Mouse (Mus musculus): ENCODE data around the gene Abca1. TPM values are rescaled to one million over a fixed set of nuclear protein-coding genes. Genes with fewer than 3 reads are reported as not detected.

Abca1 gene
- polyA plus RNA-seq, 1 experiment from 2014 or later = 9.3 TPM

GRCm38 (mm10) chr4:53076788-53077350 is 82.8 kb downstream of the Abca1 start:
- 93% methylated on average over 4 of the region's 4 CpGs for WGBS
- no peak for ATAC-seq (ENCODE audit: low FRiP score)
- H3K27ac ChIP-seq = no peak overlapping the region
- H3K4me2 ChIP-seq (replicated peaks) = no peak overlapping the region
- no peaks in the 10 kb centered on the region for H3K9me3 ChIP-seq (replicated peaks)
- no peak overlapping the region for H3K9ac ChIP-seq
- no peak overlapping the region for H3K4me3 ChIP-seq
- peaks cover 33% of the 10 kb centered on the region for H3K36me3 ChIP-seq
- no peaks in the 10 kb centered on the region for H3K4me1 ChIP-seq
- H3K27me3 ChIP-seq = no peaks in the 10 kb centered on the region

- Histone ChIP-seq H3K27me3 (no peaks in the 10 kb centered on the region), H3K9me3 (replicated peaks) (no peaks in the 10 kb centered on the region), H3K36me3 (peaks cover 38% of the 10 kb centered on the region), H3K4me3 (no peak overlapping the region), H3K27ac (no peak overlapping the region), H3K4me2 (replicated peaks) (no peak overlapping the region), H3K9ac (no peak overlapping the region), H3K4me1 (no peaks in the 10 kb centered on the region)
- ATAC-seq (ENCODE audit: low FRiP score) = no peak
- WGBS = 94% methylated on average over 7 of the region's 7 CpGs
Observed at GRCm38 (mm10) chr4:53073025-53073424, 86.7 kb downstream of the Abca1 start.

- ATAC-seq (ENCODE audit: low FRiP score) = no peak
- H3K4me2 ChIP-seq (replicated peaks) = no peak overlapping the region
- no peaks in the 10 kb centered on the region for H3K27me3 ChIP-seq
- no peaks in the 10 kb centered on the region for H3K9me3 ChIP-seq (replicated peaks)
- H3K36me3 ChIP-seq = peaks cover 24% of the 10 kb centered on the region
- H3K4me3 ChIP-seq = no peak overlapping the region
- H3K27ac ChIP-seq = no peak overlapping the region
- no peak overlapping the region for H3K9ac ChIP-seq
- WGBS = 91% methylated on average over 7 of the region's 7 CpGs
- H3K4me1 ChIP-seq = no peaks in the 10 kb centered on the region
Observed at GRCm38 (mm10) chr4:53062301-53063008, 97.2 kb downstream of the Abca1 start.

GRCm38 (mm10) chr4:53046238-53047022 is 113.3 kb downstream of the Abca1 start:
- WGBS = 52% methylated on average over 9 of the region's 9 CpGs
- ATAC-seq (ENCODE audit: low FRiP score) = peak; percentile 50
- H3K27ac ChIP-seq = no peak overlapping the region

GRCm38 (mm10) chr4:53045807-53046206 is 113.9 kb downstream of the Abca1 start:
- ATAC-seq (ENCODE audit: low FRiP score) = peak; percentile 50; the same call in 1 of the 2 replicates
- H3K27me3 ChIP-seq = no peaks in the 10 kb centered on the region
- H3K4me2 ChIP-seq (replicated peaks) = no peak overlapping the region
- H3K27ac ChIP-seq = no peak overlapping the region
- 76% methylated on average over 7 of the region's 7 CpGs for WGBS
- H3K9ac ChIP-seq = no peak overlapping the region
- peaks cover 6% of the 10 kb centered on the region; the same call in 1 of the 2 replicates for H3K4me1 ChIP-seq
- H3K36me3 ChIP-seq = peaks cover 9% of the 10 kb centered on the region; the same call in 1 of the 2 replicates
- no peaks in the 10 kb centered on the region for H3K9me3 ChIP-seq (replicated peaks)
- H3K4me3 ChIP-seq = no peak overlapping the region

More at GRCm38 (mm10) chr4:53046238-53047022, 113.3 kb downstream of the Abca1 start:
- Histone ChIP-seq H3K4me2 (replicated peaks) (no peak overlapping the region), H3K27me3 (no peaks in the 10 kb centered on the region), H3K36me3 (peaks cover 9% of the 10 kb centered on the region; the same call in 1 of the 2 replicates), H3K4me1 (peaks cover 6% of the 10 kb centered on the region; the same call in 1 of the 2 replicates), H3K9me3 (replicated peaks) (no peaks in the 10 kb centered on the region), H3K9ac (no peak overlapping the region), H3K4me3 (no peak overlapping the region)

GRCm38 (mm10) chr4:53043819-53044218 is 115.9 kb downstream of the Abca1 start:
- WGBS = 93% methylated on average over 8 of the region's 8 CpGs
- ATAC-seq (ENCODE audit: low FRiP score) = no peak

DNA sequence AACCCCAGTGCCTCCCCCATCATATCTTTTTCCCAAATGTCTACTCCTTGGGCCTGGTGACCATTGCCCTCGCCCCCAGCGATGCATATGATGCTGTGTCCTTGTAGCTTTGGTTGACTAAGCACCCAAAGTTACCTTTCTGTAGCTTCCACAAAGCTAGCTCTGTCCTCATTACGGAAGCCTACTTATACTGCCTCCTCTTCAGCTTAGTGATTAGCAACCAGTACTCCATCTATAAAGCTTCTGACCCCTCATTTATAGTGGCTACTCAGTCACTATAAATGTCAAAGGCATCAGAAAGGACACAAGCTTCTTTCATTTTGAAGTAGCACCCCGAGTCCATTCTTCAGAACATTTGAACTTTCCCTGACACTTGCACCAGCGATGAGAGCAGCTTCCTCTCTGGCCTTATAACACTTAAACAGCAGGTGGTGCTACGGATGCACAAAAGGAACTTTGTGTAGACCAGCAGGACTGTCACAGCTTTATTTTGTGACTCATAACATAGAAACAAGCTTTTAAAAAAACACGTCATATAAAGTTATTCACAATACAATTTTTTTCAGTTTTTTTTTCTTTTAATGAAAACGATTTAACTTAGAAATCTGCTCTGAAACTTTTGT is 129.3 kb downstream of the Abca1 start:
- Histone ChIP-seq H3K36me3 (no peaks in the 10 kb centered on the region), H3K4me2 (replicated peaks) (no peak overlapping the region), H3K27me3 (no peaks in the 10 kb centered on the region), H3K4me1 (no peaks in the 10 kb centered on the region), H3K27ac (no peak overlapping the region), H3K9me3 (replicated peaks) (no peaks in the 10 kb centered on the region), H3K9ac (no peak overlapping the region), H3K4me3 (no peak overlapping the region)
- 31% methylated on average over 8 of the region's 8 CpGs for WGBS
- no peak for ATAC-seq (ENCODE audit: low FRiP score)

More at GRCm38 (mm10) chr4:53043819-53044218, 115.9 kb downstream of the Abca1 start:
- no peaks in the 10 kb centered on the region for H3K9me3 ChIP-seq (replicated peaks)
- no peak overlapping the region for H3K4me3 ChIP-seq
- peaks cover 8% of the 10 kb centered on the region; the same call in 1 of the 2 replicates for H3K36me3 ChIP-seq
- no peak overlapping the region for H3K4me2 ChIP-seq (replicated peaks)
- H3K27ac ChIP-seq = no peak overlapping the region
- peaks cover 6% of the 10 kb centered on the region; the same call in 1 of the 2 replicates for H3K4me1 ChIP-seq
- no peak overlapping the region for H3K9ac ChIP-seq
- H3K27me3 ChIP-seq = no peaks in the 10 kb centered on the region

- Histone ChIP-seq H3K4me1 (no peaks in the 10 kb centered on the region), H3K27me3 (no peaks in the 10 kb centered on the region), H3K4me3 (no peak overlapping the region), H3K4me2 (replicated peaks) (no peak overlapping the region), H3K9ac (no peak overlapping the region), H3K27ac (no peak overlapping the region), H3K36me3 (peaks cover 10% of the 10 kb centered on the region), H3K9me3 (replicated peaks) (no peaks in the 10 kb centered on the region)
- no peak for ATAC-seq (ENCODE audit: low FRiP score)
- WGBS = 86% methylated on average over 3 of the region's 3 CpGs
Observed at GRCm38 (mm10) chr4:53027811-53028210, 131.9 kb downstream of the Abca1 start.

DNA sequence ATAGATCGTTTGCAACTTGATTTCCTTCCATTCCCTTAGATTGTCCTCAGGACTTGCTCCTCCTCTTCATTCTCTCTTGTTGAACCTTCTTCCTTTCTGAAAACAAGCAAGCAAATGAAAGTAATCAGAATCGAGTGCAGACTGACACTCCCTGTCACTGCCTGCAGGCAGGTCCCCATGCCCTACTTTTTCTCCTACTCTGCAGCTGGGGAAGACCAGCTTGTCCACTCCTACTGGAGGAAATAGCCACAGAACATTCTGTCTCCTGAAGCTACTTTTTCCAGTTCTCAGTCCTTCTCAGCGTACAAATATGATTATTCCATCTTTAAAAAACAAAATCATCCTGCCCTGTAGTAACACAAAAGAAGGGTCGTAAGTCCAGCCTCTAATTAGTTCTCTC is 135.3 kb downstream of the Abca1 start:
- Histone ChIP-seq H3K36me3 (peaks cover 24% of the 10 kb centered on the region), H3K4me2 (replicated peaks) (no peak overlapping the region), H3K27ac (no peak overlapping the region), H3K9me3 (replicated peaks) (no peaks in the 10 kb centered on the region), H3K9ac (no peak overlapping the region), H3K4me3 (no peak overlapping the region), H3K4me1 (no peaks in the 10 kb centered on the region), H3K27me3 (no peaks in the 10 kb centered on the region)
- WGBS = 92% methylated on average over 4 of the region's 4 CpGs
- ATAC-seq (ENCODE audit: low FRiP score) = no peak

DNA sequence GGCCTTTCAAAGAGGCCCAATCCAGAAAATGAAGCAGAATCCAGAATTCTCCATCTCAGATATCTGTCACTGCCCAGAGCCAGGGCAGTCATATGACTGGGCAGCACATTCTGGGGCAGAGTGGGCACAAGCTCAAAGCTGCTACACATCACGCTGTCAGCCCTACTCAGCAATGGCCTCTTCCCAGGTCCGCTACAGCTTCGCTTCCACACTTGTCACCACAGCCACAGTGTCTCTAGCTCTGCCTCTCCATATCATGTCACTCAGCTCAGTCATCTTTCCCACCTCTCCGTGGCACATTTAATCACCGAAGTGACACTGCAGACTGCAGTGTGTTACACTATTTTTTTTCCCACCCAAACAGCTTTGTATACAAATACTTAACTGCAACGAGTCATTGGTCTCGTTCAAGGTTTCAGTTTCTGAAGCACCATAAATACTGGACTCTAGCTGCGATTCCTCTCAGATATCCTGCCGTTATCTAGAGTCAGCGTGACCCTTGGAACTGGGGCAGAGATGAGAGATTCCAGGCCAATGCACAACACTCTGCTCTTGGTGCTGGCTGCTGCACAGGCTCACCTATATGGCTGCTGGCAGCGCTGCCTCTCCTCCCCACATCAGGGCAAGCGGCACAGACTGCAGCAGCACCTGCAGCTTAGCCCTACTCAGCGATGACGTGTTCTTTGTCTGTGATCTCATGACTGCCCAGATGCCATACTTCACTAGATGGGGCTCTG is 136.3 kb downstream of the Abca1 start:
- Histone ChIP-seq H3K9me3 (replicated peaks) (no peaks in the 10 kb centered on the region), H3K9ac (no peak overlapping the region), H3K27me3 (no peaks in the 10 kb centered on the region), H3K4me2 (replicated peaks) (no peak overlapping the region), H3K4me3 (no peak overlapping the region), H3K4me1 (no peaks in the 10 kb centered on the region), H3K27ac (no peak overlapping the region), H3K36me3 (peaks cover 28% of the 10 kb centered on the region)
- ATAC-seq (ENCODE audit: low FRiP score) = no peak
- WGBS = 95% methylated on average over 14 of the region's 14 CpGs

GRCm38 (mm10) chr4:53018392-53018791 is 141.3 kb downstream of the Abca1 start:
- H3K4me2 ChIP-seq (replicated peaks) = no peak overlapping the region
- no peak for ATAC-seq (ENCODE audit: low FRiP score)
- H3K27me3 ChIP-seq = no peaks in the 10 kb centered on the region
- H3K4me1 ChIP-seq = no peaks in the 10 kb centered on the region
- 96% methylated on average over 1 of the region's 1 CpGs for WGBS
- H3K9ac ChIP-seq = no peak overlapping the region
- H3K9me3 ChIP-seq (replicated peaks) = peaks cover 8% of the 10 kb centered on the region; the same call in 1 of the 2 replicates
- H3K36me3 ChIP-seq = peaks cover 52% of the 10 kb centered on the region
- H3K27ac ChIP-seq = no peak overlapping the region
- H3K4me3 ChIP-seq = no peak overlapping the region
